Mouse (Mus musculus) spleen, adult 2 months (tissue): ENCODE data around the gene Mrpl4. TPM values are rescaled to one million over a fixed set of nuclear protein-coding genes. Genes with fewer than 3 reads are reported as not detected.

Experiments used
- DNase-seq, 2 experiments: peaks; one replicate each; pipeline versions ENCODE4 v3.0.0 to v3.0.0-alpha.2; 2012 to 2021; ENCODE audit warnings: low spot score in 2 of 2, low read depth in 1 of 2
- H3K27ac ChIP-seq: fragments of 200-500 bp; 2 replicates; pipeline ENCODE4 v1.5.1; 2012; ENCODE audit warnings: low read length, inconsistent platforms; ENCODE audit not compliant: insufficient read depth
- H3K27me3 ChIP-seq: fragments of 200-500 bp; 2 replicates; pipeline ENCODE4 v1.6.1; 2012; ENCODE audit warnings: mild to moderate bottlenecking, moderate library complexity, low read length, inconsistent platforms; ENCODE audit not compliant: control insufficient read depth, insufficient read depth
- H3K36me3 ChIP-seq: fragments of 200-500 bp; 2 replicates; pipeline ENCODE4 v1.6.1; 2012; ENCODE audit warnings: mild to moderate bottlenecking, low read length, inconsistent platforms; ENCODE audit not compliant: control insufficient read depth, insufficient read depth
- H3K4me1 ChIP-seq: fragments of 200-500 bp; 2 replicates; pipeline ENCODE4 v1.6.1; 2011; ENCODE audit warnings: inconsistent platforms; ENCODE audit not compliant: control insufficient read depth, insufficient read depth, insufficient read length
- H3K4me3 ChIP-seq: fragments of 200-500 bp; 2 replicates; pipeline ENCODE4 v1.5.1; 2011; ENCODE audit warnings: mild to moderate bottlenecking, inconsistent platforms; ENCODE audit not compliant: insufficient read depth, insufficient read length; ENCODE audit errors: extremely low read depth
- CTCF ChIP-seq: fragments of 200-500 bp; IDR thresholded peaks from 2 replicates; pipeline ENCODE4 v1.5.1; 2011; ENCODE audit warnings: mild to moderate bottlenecking, inconsistent platforms; ENCODE audit not compliant: insufficient read depth, insufficient read length, insufficient replicate concordance; ENCODE audit errors: extremely low read depth
- POLR2A ChIP-seq: fragments of 200-500 bp; IDR thresholded peaks from 2 replicates; pipeline ENCODE4 v1.6.1; 2011; ENCODE audit warnings: low read depth, low read length, inconsistent platforms
- WGBS: fragments of 180-500 bp; shearing (Covaris S2); methylation state at CpG from one replicate; pipeline ENCODE4 v1.1.7; 2018; 5-methylcytosine and 5-hydroxymethylcytosine counted together
- polyA plus RNA-seq: library from polyadenylated mRNA; depleted of rRNA; stranded (reverse); fragments of >200 nt; gene quantifications from 2 replicates; pipeline ENCODE4 v1.2.3, GENCODE M21; 2012

Mrpl4 gene
- polyA plus RNA-seq, 1 experiment: 75.8 TPM

DNA sequence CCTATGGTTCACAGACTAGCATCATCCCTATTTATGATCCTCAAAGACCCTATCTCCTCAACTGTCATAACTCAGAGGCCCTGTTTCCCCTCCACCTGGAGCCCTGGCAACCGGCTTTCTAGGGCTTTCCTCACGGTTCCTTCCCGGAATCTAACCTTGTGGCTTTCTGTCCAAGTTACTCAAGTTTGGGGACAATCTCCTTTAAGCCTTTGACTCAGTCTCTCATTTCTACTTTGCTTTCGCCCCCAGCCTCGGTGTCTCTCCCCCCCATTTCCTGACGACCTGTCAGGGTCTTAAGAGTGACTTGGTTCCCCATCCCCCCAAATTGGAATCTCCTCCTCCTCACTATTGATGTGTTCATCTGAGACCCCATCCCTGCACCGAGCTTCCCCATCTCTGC, 30.0 kb downstream of the Mrpl4 start:
- WGBS: 6% methylated on average over 7 of the region's 7 CpGs
- TF ChIP-seq CTCF (no peak), POLR2A (no peak)
- peak overlapping the region; percentile 65; the same call in 1 of the 2 replicates for H3K4me3 ChIP-seq

DNA sequence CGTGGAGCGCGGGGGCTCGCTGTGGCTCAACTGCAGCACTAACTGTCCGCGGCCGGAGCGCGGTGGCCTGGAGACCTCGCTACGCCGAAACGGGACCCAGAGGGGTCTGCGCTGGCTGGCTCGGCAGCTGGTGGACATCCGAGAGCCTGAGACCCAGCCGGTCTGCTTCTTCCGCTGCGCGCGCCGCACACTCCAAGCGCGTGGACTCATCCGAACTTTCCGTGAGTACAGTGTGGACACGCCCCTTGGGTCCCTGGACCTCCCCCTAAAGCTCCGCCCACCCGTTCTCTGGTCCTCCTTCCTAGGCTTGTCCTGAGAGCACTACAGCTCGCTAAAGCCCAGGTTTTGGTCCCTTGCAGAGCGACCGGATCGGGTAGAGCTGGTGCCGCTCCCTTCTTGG, 30.6 kb downstream of the Mrpl4 start:
- Histone ChIP-seq H3K4me3 (peak overlapping the region; percentile 65), H3K27me3 (peaks cover 26% of the 10 kb centered on the region), H3K4me1 (peaks cover 22% of the 10 kb centered on the region), H3K27ac (no peak overlapping the region), H3K36me3 (peaks cover under 1% of the 10 kb centered on the region)
- WGBS: under 1% methylated on average over 34 of the region's 34 CpGs
- TF ChIP-seq POLR2A: no peak; the same call in 1 of the 2 replicates
- peak; percentile 67 to 82 for DNase-seq

More for the DNA sequence above, 30.0 kb downstream of the Mrpl4 start:
- H3K4me1 ChIP-seq: peaks cover 22% of the 10 kb centered on the region
- H3K27ac ChIP-seq: no peak overlapping the region
- no peak for DNase-seq
- peaks cover 25% of the 10 kb centered on the region for H3K27me3 ChIP-seq
- peaks cover 5% of the 10 kb centered on the region for H3K36me3 ChIP-seq

DNA sequence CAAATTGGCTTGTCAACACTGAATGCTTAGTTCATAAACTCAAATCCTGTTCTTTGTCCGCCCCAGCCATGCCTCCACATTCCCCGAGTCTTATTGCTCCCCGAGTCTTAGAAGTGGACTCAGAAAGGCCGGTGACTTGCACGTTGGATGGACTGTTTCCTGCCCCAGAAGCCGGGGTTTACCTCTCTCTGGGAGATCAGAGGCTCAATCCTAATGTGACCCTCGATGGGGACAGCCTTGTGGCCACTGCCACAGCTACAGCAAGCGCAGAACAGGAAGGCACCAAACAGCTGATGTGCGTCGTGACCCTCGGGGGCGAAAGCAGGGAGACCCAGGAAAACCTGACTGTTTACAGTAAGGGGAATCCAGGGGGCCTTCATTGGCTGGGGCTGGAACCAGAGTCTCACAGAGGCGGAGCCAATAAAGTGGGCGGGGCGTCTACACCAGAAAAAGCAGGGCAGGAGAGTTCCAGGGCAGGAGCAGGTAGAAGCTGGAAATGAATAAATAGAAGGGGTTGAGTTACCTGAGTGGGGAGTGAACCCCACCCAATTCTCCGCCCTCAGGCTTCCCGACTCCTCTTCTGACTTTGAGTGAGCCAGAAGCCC, 32.0 kb downstream of the Mrpl4 start:
- H3K4me1 ChIP-seq: peaks cover 21% of the 10 kb centered on the region
- H3K27me3 ChIP-seq: peaks cover 28% of the 10 kb centered on the region
- DNase-seq: no peak
- H3K27ac ChIP-seq: no peak overlapping the region
- no peak overlapping the region for H3K4me3 ChIP-seq
- TF ChIP-seq POLR2A (no peak), CTCF (no peak)
- WGBS: 15% methylated on average over 17 of the region's 17 CpGs
- no peaks in the 10 kb centered on the region for H3K36me3 ChIP-seq

DNA sequence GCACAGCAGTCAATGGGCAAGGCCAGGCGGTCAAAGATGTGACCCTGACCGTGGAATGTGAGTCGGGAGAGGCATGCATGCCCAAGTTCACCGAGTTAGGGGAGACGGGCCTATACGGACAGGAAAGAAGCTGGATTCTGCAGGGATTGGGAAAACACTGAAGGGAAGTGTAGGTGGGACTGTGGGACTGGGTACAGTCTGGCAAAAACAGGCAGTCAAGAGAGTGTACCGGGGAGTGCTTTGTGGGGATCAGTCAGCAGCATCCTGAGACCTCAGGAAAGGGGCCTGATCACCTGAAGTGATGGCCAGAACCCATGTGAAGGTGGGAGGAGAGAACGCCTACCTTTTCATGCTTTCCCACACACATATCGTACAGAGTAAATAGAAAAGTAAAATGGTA, 33.0 kb downstream of the Mrpl4 start:
- TF ChIP-seq POLR2A (no peak), CTCF (no peak)
- DNase-seq: no peak
- Histone ChIP-seq H3K27ac (no peak overlapping the region), H3K36me3 (no peaks in the 10 kb centered on the region), H3K27me3 (peaks cover 28% of the 10 kb centered on the region), H3K4me3 (no peak overlapping the region), H3K4me1 (peaks cover 14% of the 10 kb centered on the region)
- 50% methylated on average over 9 of the region's 9 CpGs for WGBS

DNA sequence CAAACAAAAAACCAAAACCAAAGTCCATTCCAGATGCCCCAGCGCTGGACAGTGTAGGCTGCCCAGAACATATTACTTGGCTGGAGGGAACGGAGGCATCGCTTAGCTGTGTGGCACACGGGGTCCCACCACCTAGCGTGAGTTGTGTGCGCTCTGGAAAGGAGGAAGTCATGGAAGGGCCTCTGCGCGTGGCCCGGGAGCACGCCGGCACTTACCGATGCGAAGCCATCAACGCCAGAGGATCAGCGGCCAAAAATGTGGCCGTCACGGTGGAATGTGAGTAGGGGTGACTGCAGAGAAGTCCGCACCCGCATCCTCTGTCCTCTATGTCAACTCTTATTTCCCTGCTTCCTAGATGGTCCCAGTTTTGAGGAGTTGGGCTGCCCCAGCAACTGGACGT, 33.6 kb downstream of the Mrpl4 start:
- Histone ChIP-seq H3K4me3 (no peak overlapping the region), H3K36me3 (no peaks in the 10 kb centered on the region), H3K27me3 (peaks cover 28% of the 10 kb centered on the region), H3K4me1 (peaks cover 14% of the 10 kb centered on the region), H3K27ac (no peak overlapping the region)
- WGBS: 15% methylated on average over 20 of the region's 20 CpGs
- no peak for TF ChIP-seq CTCF
- no peak for TF ChIP-seq POLR2A
- no peak for DNase-seq

DNA sequence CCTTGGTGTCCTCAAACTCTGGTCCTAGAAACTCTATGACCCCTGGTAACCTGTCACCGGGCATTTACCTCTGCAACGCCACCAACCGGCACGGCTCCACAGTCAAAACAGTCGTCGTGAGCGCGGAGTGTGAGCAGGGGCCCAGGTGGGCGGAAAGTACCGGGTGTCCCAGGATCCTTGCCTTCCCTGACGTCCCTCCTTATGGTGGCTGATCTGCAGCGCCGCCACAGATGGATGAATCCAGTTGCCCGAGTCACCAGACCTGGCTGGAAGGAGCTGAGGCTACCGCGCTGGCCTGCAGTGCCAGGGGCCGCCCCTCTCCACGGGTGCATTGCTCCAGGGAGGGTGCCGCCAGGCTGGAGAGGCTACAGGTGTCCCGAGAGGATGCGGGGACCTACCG, 34.1 kb downstream of the Mrpl4 start:
- H3K4me1 ChIP-seq: peaks cover 14% of the 10 kb centered on the region
- TF ChIP-seq POLR2A: no peak
- no peak for TF ChIP-seq CTCF
- no peak overlapping the region for H3K4me3 ChIP-seq
- WGBS: 8% methylated on average over 22 of the region's 22 CpGs
- H3K36me3 ChIP-seq: no peaks in the 10 kb centered on the region
- no peak for DNase-seq
- no peak overlapping the region for H3K27ac ChIP-seq
- H3K27me3 ChIP-seq: peaks cover 28% of the 10 kb centered on the region

DNA sequence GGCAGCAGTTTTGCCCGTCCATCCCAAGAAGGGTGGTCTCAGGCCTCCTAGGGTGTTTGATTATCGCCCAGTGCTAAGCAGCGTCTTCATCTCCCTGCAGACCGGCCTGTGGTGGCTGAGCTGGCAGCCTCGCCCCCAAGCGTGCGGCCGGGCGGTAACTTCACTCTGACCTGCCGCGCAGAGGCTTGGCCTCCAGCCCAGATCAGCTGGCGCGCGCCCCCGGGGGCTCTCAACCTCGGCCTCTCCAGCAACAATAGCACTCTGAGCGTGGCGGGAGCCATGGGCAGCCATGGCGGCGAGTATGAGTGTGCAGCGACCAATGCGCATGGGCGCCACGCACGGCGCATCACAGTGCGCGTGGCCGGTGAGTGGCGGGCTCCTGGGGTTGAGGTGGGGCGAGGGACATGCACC, 34.9 kb downstream of the Mrpl4 start:
- TF ChIP-seq CTCF (no peak), POLR2A (no peak)
- DNase-seq: no peak
- Histone ChIP-seq H3K36me3 (no peaks in the 10 kb centered on the region), H3K4me3 (no peak overlapping the region), H3K27me3 (peaks cover 27% of the 10 kb centered on the region), H3K4me1 (peaks cover 11% of the 10 kb centered on the region), H3K27ac (no peak overlapping the region)
- 8% methylated on average over 31 of the region's 31 CpGs for WGBS
